ENCODE assay signal across 9 mouse cellular contexts in the genomic region with DNA sequence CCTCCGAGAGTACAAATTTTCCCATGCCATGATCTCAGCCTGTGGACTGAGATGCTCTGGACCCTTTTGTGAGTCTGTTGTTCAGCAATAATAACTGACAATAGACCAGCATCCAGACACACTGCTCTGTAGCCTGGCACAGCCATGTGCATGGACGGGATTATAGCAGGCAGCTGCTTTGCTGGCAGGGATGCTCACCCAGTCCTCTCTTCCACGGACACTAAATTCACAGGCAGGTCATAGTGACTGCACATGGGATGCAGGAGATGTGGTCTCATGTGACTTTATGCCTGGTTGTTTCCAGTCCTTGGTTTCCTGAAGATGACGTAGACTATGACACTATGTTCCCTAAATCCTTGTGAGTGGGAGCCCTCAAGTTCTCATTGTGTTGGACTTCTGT. TPM values are rescaled to one million over a fixed set of nuclear protein-coding genes. Genes with fewer than 3 reads are reported as not detected.
"Had no signal": no experiment of that assay in that cellular context is flagged by ENCODE, and none has a peak within 500 bp of the region (broad histone marks: within the 10 kb centered on the region; RNA-seq: fewer than 3 reads in every experiment).

No protein-coding gene starts in this region.

- DNase-seq: liver, postnatal 0 days; lung, adult 2 months; lung, postnatal 14 days; lung, postnatal 36 days; right cerebral cortex, postnatal 14 days; thymus, adult 2 months; thymus, postnatal 25 days; thymus, postnatal 4 days had no signal

RNA-seq across cellular contexts. Expression of a gene that starts 19.1 kb away (rescaled TPM):
- total RNA-seq: neutrophil, adult 5-6 weeks had no signal
